Mouse (Mus musculus): ENCODE data around the gene Serpina6. TPM values are rescaled to one million over a fixed set of nuclear protein-coding genes. Genes with fewer than 3 reads are reported as not detected.
A peak's percentile ranks its signal among the peaks of the same experiment; 100 is the strongest.

The Serpina6 gene
- total RNA-seq, 2 experiments from 2014 or later = not detected

DNA sequence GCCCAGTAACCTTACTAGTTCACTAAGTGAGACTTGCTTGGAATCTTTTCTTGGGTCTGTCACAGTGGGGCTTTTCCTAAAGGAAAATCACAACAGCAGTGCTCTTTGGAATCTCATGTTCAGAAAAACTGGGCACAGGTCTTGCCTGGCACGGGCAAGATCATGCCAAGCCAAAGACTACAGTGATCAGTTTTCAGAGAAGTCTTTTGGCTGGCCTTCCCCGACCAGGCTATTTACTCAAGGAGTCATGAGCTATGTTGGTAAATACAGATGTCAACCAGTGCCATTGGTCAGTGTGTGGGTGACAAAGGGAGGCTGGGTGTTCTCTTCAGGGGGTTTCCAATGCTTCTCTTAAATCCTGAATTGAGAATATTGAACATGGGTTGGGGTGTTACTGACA lies 2.2 kb upstream of the Serpina6 start:
- DNase-seq (ENCODE audit: low spot score in 2 of 2) = no peak
- intact Hi-C loops (cut with DNase I) = no loop called here

DNA sequence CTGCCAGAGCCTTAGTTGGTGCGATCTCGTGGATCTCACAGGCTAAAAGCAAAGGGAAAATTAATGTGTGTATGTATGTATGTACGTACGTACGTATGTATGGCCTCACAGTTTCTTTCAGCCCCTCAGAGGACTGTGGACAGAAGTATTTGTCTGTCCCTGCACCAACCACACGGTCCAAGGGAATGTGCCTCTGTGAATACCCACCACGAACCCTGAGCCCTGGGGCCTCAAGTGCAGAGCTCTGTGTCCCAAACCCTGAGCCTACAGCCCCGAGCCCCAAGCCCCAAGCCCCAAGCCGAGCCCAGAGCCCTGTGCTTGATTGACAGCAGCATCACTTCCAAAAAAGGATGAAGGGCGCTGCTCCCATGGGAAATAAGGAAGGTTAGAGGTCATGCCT lies 979 bp upstream of the Serpina6 start:
- DNase-seq (ENCODE audit: low spot score in 2 of 2) = no peak

DNA sequence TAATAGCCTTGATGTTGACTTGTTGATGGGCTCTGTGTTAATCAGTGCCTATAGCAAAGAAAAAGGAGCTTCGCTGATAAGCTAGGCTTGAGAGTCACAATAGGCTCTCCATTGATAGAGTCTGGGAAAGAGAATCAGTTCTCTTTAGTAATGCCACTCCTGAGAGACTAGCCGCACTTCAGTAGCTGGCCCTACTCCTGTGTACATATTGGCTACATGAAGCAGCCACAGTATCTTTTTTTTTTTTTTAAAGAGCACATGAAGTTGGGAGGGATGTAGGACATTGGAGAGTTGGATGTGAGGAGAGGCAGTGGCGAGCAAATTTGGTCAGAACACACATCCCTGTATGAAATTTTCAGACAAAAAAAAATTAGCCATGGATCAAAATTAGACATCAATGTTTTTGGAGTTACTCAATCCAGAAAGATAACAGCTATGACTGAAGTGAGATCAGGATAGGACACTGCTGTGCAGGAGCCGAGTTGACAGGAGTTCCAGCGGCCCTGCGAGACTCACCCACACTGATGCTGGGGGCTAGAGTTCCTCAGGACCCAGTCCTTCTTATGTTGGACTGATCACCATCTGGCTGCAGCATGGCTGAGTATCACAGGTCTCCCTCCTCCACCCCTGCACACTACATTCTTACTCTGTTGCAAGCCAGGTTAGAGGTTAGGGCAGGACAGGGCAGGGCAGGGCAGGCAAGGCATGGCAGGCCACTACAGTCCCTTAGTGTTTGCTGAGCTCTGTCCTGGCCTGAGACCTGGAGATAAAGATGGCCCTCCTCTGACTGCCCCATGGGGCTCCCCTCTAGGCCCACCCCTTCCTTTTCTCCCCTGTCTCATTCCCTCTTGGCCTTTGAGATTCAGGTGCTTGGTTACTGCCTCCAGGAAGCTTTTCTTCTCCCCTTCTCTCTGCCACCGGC lies 1.6 kb downstream of the Serpina6 start:
- DNase-seq (ENCODE audit: low spot score in 2 of 2) = no peak
- intact Hi-C loops (cut with DNase I) = no loop called here

More for the DNA sequence above, 979 bp upstream of the Serpina6 start:
- intact Hi-C loops (cut with DNase I) = no loop called here

DNA sequence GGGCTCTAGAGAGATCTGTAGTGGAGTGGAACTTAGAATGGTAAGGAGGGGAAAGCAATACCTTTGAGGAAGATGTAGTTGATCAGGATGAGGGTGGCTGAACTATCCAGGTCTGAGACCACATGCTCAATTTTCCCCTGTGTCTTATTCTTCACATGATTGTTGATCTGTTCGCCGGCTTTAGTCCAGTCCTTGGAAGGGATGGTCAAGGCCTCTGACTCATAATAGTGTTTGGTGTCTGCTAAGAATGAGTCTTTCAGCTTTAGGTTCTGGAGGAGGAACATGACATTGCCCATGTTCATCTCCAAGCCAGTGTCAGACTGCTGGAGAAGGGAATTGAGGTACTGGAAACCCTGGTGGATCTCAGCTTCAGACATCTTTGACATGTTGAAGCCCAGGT lies 3.2 kb downstream of the Serpina6 start:
- DNase-seq (ENCODE audit: low spot score in 2 of 2) = no peak
- intact Hi-C loops (cut with DNase I) = no loop called here

DNA sequence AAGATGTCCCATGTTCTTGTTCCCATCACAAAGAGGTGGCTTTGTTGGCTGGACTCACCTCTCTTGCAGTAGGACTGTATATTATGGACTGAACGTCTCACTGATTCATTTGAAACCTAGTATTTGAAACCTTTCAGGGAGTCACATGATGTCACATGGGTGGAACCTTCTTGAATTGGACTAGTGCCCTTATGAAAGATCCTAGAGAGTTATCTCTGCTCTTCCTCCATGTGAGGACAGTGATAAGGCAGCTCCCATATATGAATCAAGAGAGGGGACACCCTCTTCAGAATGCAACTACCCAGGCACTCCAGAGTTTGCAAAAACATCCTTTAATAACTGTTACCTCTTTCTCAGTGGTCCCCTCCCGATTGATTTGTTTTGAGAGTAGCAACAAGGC lies 10.7 kb downstream of the Serpina6 start:
- DNase-seq (ENCODE audit: low spot score in 2 of 2) = no peak
- intact Hi-C loops (cut with DNase I) = no loop called here

DNA sequence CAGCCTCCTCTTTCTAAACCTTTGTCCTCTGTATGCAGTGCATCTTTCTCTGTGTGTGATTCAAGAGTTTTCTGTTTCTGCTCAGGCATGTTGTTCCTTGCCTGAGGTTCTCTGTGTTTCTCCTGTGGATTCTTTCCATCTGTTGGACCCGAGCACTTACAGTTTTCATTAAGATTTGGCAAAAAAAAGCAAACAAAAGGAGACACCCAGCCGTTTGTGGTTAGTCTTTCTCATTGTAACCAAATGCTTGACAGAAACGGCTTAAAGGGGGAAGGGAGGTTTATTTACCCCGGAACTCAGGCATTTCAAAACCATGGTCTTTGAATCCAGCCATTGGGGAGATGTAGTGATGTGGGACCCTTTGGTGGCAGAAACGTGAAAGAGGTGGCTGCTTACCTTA lies 12.4 kb downstream of the Serpina6 start:
- intact Hi-C loops (cut with DNase I) = loop anchor here (5.0 kb wide), 2 partner anchors 147 to 217 kb away; partner anchors contain the start of gene Ddx24
- no peak for DNase-seq (ENCODE audit: low spot score in 2 of 2)

DNA sequence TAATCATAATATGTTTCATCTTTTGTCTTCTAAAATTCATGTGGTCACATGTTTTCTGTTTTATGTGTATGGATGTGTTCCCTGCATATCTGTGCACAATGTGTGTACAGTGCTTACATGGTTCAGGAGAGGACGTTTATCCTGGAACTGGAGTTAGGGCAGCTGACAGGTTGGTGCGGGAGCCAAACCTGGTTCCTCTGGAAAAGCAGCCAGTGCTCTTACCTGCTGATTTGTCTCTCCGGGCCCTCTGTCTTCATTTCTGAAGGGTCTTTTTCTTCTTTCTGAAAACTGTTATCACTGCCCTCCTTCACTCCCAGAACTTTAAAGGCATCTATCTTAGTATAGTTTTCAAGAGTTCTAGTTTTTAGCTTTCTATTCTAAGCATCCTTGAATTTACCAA lies 13.2 kb downstream of the Serpina6 start:
- no peak for DNase-seq (ENCODE audit: low spot score in 2 of 2)
- intact Hi-C loops (cut with DNase I) = loop anchor here (5.0 kb wide), 2 partner anchors 147 to 217 kb away; partner anchors contain the start of gene Ddx24

DNA sequence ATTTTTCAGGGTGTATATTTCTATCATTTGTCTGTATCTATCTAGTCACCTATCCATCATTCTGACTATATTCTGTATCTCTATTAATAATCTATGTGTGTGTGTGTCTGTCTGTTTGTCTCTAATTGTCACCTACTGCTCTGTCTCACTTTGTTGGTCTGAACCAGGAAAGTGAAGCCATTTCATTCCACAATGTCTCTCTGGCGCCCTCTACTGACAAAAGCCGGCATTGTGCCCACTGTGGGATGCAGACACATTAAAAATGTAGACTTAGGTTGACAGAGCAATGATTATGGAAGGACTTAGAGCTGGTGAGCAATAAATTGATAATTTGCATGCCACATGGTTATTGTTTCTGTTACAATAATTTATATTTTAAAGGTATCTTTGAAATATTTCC lies 13.7 kb downstream of the Serpina6 start:
- peak; percentile 58 to 71 for DNase-seq (ENCODE audit: low spot score in 2 of 2)
- intact Hi-C loops (cut with DNase I) = loop anchor here (5.0 kb wide), 2 partner anchors 146 to 216 kb away; partner anchors contain the start of gene Ddx24

DNA sequence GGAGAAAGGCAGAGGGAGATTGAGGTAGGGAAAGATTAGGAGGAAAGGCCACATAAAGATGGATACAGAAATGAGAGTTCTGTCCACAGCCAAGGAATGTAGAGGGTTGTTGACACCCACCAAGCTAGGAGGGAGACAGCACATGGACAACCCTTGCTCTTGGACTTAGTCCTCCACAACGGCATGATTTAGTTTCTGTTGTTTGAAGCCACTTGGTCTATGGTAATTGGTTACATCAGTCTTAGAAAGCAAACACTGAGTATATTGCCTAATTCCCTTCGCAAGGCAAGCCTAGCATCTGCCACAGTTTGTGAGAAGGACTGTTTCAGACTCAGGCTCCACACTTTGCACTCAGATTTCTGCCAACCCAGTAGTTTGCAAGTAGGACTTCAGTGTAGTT lies 21.2 kb downstream of the Serpina6 start:
- no peak for DNase-seq (ENCODE audit: low spot score in 2 of 2)
- intact Hi-C loops (cut with DNase I) = no loop called here

DNA sequence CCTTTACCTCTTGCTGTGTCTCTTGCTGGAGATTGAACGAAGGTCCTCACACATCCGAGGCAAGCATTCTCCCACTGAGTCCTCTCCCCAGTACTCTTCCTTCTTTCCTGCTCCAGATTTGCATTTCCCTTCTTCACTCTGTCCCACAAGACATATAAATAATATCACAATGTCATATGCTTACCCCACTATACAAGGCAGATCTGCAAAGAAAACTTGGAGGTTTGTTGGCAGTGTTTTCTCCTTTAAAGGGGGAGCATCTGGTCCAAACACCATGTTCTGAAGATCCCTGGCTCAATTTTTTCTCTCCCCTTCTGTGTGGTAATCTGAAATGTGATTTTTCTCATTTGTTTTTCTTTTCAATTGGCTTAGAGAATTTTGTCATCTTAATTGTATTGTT lies 22.6 kb downstream of the Serpina6 start:
- intact Hi-C loops (cut with DNase I) = no loop called here
- no peak for DNase-seq (ENCODE audit: low spot score in 2 of 2)

DNA sequence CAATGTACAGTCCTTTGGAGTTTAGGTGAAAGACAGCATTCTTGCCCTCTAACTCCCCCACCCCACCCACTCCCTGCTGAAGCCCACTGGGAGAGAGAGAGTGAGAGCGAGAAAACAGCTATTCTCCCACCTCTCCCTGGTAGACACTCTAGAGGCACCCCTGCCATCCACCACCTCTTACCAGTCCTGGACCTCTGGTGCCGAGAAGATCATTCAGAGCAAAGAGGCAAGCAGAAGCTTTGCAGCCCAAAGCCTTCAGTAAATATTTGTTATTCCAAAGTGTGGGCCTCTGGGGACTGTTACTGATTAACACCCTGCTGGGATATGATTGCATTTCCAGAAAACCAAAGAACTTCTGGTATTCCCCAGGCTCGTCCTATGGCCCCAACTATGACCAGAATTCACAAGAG lies 25.8 kb downstream of the Serpina6 start, which contains the start of gene Serpina10:
Serpina10 (minus strand) TSS at position 242 of the 410 bp plus-strand sequence.
- no peak for DNase-seq (ENCODE audit: low spot score in 2 of 2)
- intact Hi-C loops (cut with DNase I) = no loop called here

DNA sequence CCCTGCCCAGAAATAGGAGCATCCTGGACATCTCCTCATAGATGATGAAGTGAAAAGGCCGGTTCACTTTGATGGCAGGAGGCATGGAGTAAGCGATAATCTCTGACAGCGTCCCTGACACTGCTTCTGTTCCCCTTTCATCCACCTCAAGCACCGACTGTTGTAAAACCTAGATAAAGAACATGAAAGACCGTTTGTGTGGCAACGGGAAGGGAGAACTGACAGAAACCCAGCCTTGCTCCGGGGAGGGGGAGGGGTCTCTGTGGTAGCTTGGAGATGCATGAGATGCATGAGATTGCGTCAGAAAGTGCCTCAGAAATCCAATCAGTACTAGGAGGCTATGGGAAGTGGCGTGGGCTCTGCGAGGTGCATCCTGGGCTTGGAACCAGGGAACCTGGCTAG lies 40.2 kb downstream of the Serpina6 start:
- intact Hi-C loops (cut with DNase I) = no loop called here
- no peak for DNase-seq (ENCODE audit: low spot score in 2 of 2)

DNA sequence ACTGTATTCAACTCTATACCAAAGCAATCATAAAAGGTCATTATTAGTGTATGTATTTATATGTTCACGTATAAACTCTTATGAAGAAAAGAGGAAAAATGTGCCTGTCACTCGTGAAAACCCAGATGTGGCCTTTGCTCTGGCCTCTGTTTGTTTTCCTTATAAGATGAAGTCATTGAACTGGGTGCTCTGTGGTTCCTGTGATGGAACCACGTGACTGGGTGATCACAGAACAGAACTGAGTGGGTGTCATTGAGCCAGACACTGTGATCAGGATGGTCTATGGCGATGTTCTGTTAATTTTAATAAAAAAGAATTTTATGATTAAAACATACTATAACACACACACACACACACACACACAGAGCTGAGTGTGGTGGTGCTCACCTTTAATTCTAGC lies 41.3 kb downstream of the Serpina6 start:
- intact Hi-C loops (cut with DNase I) = no loop called here
- no peak for DNase-seq (ENCODE audit: low spot score in 2 of 2)

DNA sequence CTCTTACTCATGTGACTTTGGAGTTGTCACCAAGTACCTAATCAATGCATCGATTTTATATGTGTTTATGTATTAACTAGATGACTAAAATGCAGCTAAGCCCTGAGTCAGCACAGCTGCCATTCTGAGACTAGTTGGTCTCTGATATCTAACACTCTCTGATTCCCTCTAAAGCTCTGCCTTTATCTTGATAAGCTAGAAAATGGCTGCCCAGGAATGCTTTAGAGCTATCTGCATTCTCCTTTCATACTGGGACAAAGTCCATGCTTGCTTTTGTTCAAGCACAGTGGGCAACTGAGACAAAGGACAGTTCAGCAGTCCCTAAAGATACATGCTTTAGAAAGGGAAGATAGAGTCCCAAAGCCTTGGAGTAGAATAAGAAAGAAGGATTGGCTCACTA lies 41.9 kb downstream of the Serpina6 start:
- intact Hi-C loops (cut with DNase I) = no loop called here
- no peak for DNase-seq (ENCODE audit: low spot score in 2 of 2)

DNA sequence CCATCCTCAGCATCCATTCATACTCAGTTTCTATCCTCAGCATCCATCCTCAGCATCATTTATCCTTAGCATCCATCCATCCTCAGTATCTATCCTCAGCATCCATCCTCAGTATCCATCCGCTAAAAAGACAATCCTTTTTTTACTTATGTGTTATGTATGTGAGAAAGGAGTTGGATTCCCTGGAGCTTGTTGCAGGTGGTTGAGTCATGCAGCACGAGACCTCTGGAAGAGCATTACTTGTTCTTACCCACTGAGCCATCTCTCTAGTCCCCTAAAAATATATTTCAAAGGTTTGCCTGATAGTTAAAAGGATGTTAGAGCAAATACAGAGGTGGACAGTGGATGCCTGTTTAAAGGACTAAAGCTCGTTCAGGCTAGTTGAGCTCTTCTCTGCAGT lies 55.2 kb downstream of the Serpina6 start:
- DNase-seq (ENCODE audit: low spot score in 2 of 2) = no peak
- intact Hi-C loops (cut with DNase I) = no loop called here

DNA sequence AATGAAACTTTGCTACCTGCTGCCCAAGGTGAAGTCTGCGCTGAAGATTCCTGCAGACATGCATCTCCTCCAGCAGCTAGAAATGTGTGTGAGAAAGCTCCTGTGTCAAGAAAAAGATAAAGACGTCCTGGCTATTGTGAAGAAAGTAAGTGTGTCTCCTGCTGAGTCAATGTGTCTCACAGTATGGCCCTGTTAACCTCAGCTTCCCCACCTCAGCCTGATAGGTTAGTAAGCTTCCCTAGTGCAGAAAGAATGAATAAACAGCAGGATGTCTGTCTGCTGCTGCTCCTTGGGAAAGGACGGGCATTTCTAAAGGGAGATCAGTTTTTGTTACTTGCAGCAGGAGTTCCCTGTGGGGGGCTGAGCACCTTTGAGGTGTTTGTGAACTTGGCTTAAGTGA lies 56.6 kb downstream of the Serpina6 start:
- intact Hi-C loops (cut with DNase I) = no loop called here
- no peak for DNase-seq (ENCODE audit: low spot score in 2 of 2)

DNA sequence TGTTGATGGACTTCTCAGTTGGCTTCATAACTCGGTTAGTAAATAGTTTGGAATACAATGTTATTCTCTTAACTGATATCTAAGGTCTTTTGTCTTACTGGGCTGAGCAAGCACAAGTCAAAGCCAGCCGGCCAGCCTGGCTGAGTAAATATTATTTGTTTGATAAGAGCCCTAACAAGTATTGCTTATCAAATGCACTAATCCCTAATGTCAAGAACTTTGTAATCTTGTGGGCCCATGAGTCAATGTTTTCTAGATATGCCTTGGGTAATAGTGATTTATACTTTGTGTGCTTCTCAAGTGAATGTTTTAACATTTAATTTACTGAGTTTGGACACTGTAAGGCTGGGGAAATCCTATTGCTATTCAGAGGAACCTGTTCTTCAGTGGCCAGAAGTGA lies 58.6 kb downstream of the Serpina6 start:
- DNase-seq (ENCODE audit: low spot score in 2 of 2) = no peak
- intact Hi-C loops (cut with DNase I) = no loop called here
